Mouse (Mus musculus) stomach, embryonic 14.5 days (tissue): ENCODE data around the gene Olfr115. TPM values are rescaled to one million over a fixed set of nuclear protein-coding genes. Genes with fewer than 3 reads are reported as not detected.

Experiments used
- ATAC-seq: fragments of 200-750 bp; cut with Nextera tagmentation; 2 replicates; pipeline ENCODE4 v1.8.0; 2017; ENCODE audit warnings: low read depth, moderate TSS enrichment; ENCODE audit not compliant: insufficient number of reproducible peaks, insufficient read depth, low FRiP score
- H3K27ac ChIP-seq: fragments of 300-500 bp; sonication (generic); 2 replicates; pipeline ENCODE4 v1.5.1; 2014; ENCODE audit warnings: mild to moderate bottlenecking, low read length, moderate library complexity, mixed read lengths
- H3K27me3 ChIP-seq: fragments of 300-500 bp; sonication (generic); 2 replicates; pipeline ENCODE4 v1.6.1; 2014; ENCODE audit warnings: low read length, control low read depth, mixed read lengths; ENCODE audit not compliant: control insufficient read depth, insufficient read depth
- H3K36me3 ChIP-seq: fragments of 300-500 bp; sonication (generic); 2 replicates; pipeline ENCODE4 v1.6.1; 2014; ENCODE audit warnings: mild to moderate bottlenecking, control low read depth, low read length, moderate library complexity, mixed read lengths; ENCODE audit not compliant: control insufficient read depth, insufficient read depth
- H3K4me1 ChIP-seq: fragments of 300-500 bp; sonication (generic); 2 replicates; pipeline ENCODE4 v1.6.1; 2014; ENCODE audit warnings: low read length, control low read depth, mixed read lengths; ENCODE audit not compliant: control insufficient read depth, insufficient read depth
- H3K4me2 ChIP-seq: fragments of 300-500 bp; sonication (generic); replicated peaks from 2 replicates; pipeline ENCODE4 v1.6.1; 2014; ENCODE audit warnings: low read depth, low read length, control low read depth
- H3K4me3 ChIP-seq: fragments of 300-500 bp; sonication (generic); 2 replicates; pipeline ENCODE4 v1.5.1; 2014; ENCODE audit warnings: low read depth, low read length, control low read depth
- H3K9ac ChIP-seq: fragments of 300-500 bp; sonication (generic); replicated peaks from 2 replicates; pipeline ENCODE4 v1.6.1; 2014; ENCODE audit warnings: low read depth, mild to moderate bottlenecking, control low read depth, low read length, moderate library complexity, mixed read lengths
- H3K9me3 ChIP-seq: fragments of 300-500 bp; sonication (generic); 2 replicates; pipeline ENCODE4 v1.6.1; 2016; ENCODE audit warnings: low read depth, low read length, control low read depth; ENCODE audit not compliant: control insufficient read depth
- WGBS: fragments of 180-500 bp; shearing (Covaris S2); extraction: QIAGEN DNeasy Blood & Tissue Kit; methylation state at CpG from one replicate; pipeline ENCODE4 v1.1.7; 2014; 5-methylcytosine and 5-hydroxymethylcytosine counted together
- polyA plus RNA-seq: library from polyadenylated mRNA; unstranded; fragments of >200 nt; fragmentation: Nextera tagmentation; extraction: Ambion mirVana; gene quantifications from 2 replicates; pipeline ENCODE4 v1.2.1, GENCODE M21; 2014

Olfr115 gene
- not detected in 2 replicates for polyA plus RNA-seq

- no peak within 1 kb of the TSS for H3K9ac ChIP-seq
- H3K4me2 ChIP-seq = no peak within 1 kb of the TSS
- no peaks in the 10 kb centered on the region; the same call in 1 of the 2 replicates for H3K9me3 ChIP-seq
- 74% methylated on average over 2 of the region's 2 CpGs for WGBS
- no peaks in the 10 kb centered on the region for H3K36me3 ChIP-seq
- no peaks in the 10 kb centered on the region for H3K4me1 ChIP-seq
- H3K27me3 ChIP-seq = no peaks in the 10 kb centered on the region
- H3K27ac ChIP-seq = no peak within 1 kb of the TSS
- H3K4me3 ChIP-seq = no peak within 1 kb of the TSS
- no peak for ATAC-seq
Observed at GRCm38 (mm10) chr17:37627009-37627408, at the start of gene Olfr115, which contains the start of gene Olfr116. TSS of gene Olfr115 (minus strand) at chr17:37627109. TSS of gene Olfr116 (minus strand) at chr17:37627199.

GRCm38 (mm10) chr17:37666688-37667087 is 39.8 kb upstream of the Olfr115 start, which contains the start of gene Olfr118:
TSS of gene Olfr118 (plus strand) at chr17:37666988.
- Histone ChIP-seq H3K4me3 (no peak within 1 kb of the TSS), H3K9me3 (no peaks in the 10 kb centered on the region), H3K27ac (no peak within 1 kb of the TSS), H3K36me3 (no peaks in the 10 kb centered on the region), H3K9ac (no peak within 1 kb of the TSS), H3K4me1 (no peaks in the 10 kb centered on the region), H3K27me3 (no peaks in the 10 kb centered on the region), H3K4me2 (no peak within 1 kb of the TSS)
- 57% methylated on average over 2 of the region's 2 CpGs for WGBS
- ATAC-seq = no peak

- Histone ChIP-seq H3K27ac (no peak within 1 kb of the TSS), H3K4me3 (no peak within 1 kb of the TSS), H3K9ac (no peak within 1 kb of the TSS), H3K27me3 (no peaks in the 10 kb centered on the region), H3K9me3 (no peaks in the 10 kb centered on the region), H3K4me1 (no peaks in the 10 kb centered on the region), H3K36me3 (no peaks in the 10 kb centered on the region), H3K4me2 (no peak within 1 kb of the TSS)
- no peak for ATAC-seq
- WGBS = 65% methylated on average over 1 of the region's 1 CpGs
Observed at GRCm38 (mm10) chr17:37663682-37664081, 36.8 kb upstream of the Olfr115 start, which contains the start of gene Olfr117. TSS of gene Olfr117 (minus strand) at chr17:37663782.

GRCm38 (mm10) chr17:37592643-37593042 is 34.3 kb downstream of the Olfr115 start, which contains the start of gene Olfr114:
TSS of gene Olfr114 (minus strand) at chr17:37592743.
- H3K4me3 ChIP-seq = no peak within 1 kb of the TSS
- no peak within 1 kb of the TSS for H3K4me2 ChIP-seq
- H3K9ac ChIP-seq = no peak within 1 kb of the TSS
- H3K27ac ChIP-seq = no peak within 1 kb of the TSS
- no peaks in the 10 kb centered on the region for H3K36me3 ChIP-seq
- no peak for ATAC-seq
- H3K9me3 ChIP-seq = no peaks in the 10 kb centered on the region
- no peaks in the 10 kb centered on the region for H3K4me1 ChIP-seq
- no peaks in the 10 kb centered on the region for H3K27me3 ChIP-seq

- Histone ChIP-seq H3K4me3 (no peak within 1 kb of the TSS), H3K27ac (no peak within 1 kb of the TSS), H3K4me2 (no peak within 1 kb of the TSS), H3K36me3 (no peaks in the 10 kb centered on the region), H3K27me3 (no peaks in the 10 kb centered on the region), H3K4me1 (no peaks in the 10 kb centered on the region), H3K9me3 (no peaks in the 10 kb centered on the region), H3K9ac (no peak within 1 kb of the TSS)
- no peak for ATAC-seq
Observed at GRCm38 (mm10) chr17:37577563-37577962, 49.3 kb downstream of the Olfr115 start, which contains the start of gene Olfr113. TSS of gene Olfr113 (minus strand) at chr17:37577663.

GRCm38 (mm10) chr17:37569351-37569750 is 57.6 kb downstream of the Olfr115 start, which contains the start of gene Olfr112:
TSS of gene Olfr112 (minus strand) at chr17:37569451.
- Histone ChIP-seq H3K27ac (no peak within 1 kb of the TSS), H3K9me3 (no peaks in the 10 kb centered on the region), H3K9ac (no peak within 1 kb of the TSS), H3K36me3 (no peaks in the 10 kb centered on the region), H3K27me3 (no peaks in the 10 kb centered on the region), H3K4me3 (no peak within 1 kb of the TSS), H3K4me1 (no peaks in the 10 kb centered on the region), H3K4me2 (no peak within 1 kb of the TSS)
- ATAC-seq = no peak

Other genes starting within 250 kb of the Olfr115 start
- gene Olfr105-ps, start 248.1 kb downstream of the Olfr115 start, polyA plus RNA-seq = not detected in 2 replicates
- gene Olfr106-ps, start 236.7 kb downstream of the Olfr115 start, polyA plus RNA-seq = not detected in 2 replicates
- gene Olfr107, start 227.9 kb downstream of the Olfr115 start, polyA plus RNA-seq = not detected in 2 replicates
- not detected in 2 replicates for gene Olfr108, start 181.6 kb downstream of the Olfr115 start, polyA plus RNA-seq
- gene Olfr109, start 168.2 kb downstream of the Olfr115 start, polyA plus RNA-seq = not detected in 2 replicates
- gene H2-M2, start 143.6 kb downstream of the Olfr115 start, polyA plus RNA-seq = not detected in 2 replicates
- gene Olfr110, start 134.6 kb downstream of the Olfr115 start, polyA plus RNA-seq = not detected in 2 replicates
- not detected in 2 replicates for gene Olfr111, start 119.1 kb downstream of the Olfr115 start, polyA plus RNA-seq
- gene Olfr112, start 57.7 kb downstream of the Olfr115 start, polyA plus RNA-seq = not detected in 2 replicates
- not detected in 2 replicates for gene Olfr113, start 49.4 kb downstream of the Olfr115 start, polyA plus RNA-seq
- not detected in 2 replicates for gene Olfr114, start 34.4 kb downstream of the Olfr115 start, polyA plus RNA-seq
- gene Olfr116, start 90 bp upstream of the Olfr115 start, polyA plus RNA-seq = not detected in 2 replicates
- not detected in 2 replicates for gene Olfr117, start 36.7 kb upstream of the Olfr115 start, polyA plus RNA-seq
- gene Olfr118, start 39.9 kb upstream of the Olfr115 start, polyA plus RNA-seq = not detected in 2 replicates
- not detected in 2 replicates for gene Olfr119, start 69.5 kb upstream of the Olfr115 start, polyA plus RNA-seq
- not detected in 2 replicates for gene Olfr120, start 94.7 kb upstream of the Olfr115 start, polyA plus RNA-seq
- gene Olfr121, start 121.7 kb upstream of the Olfr115 start, polyA plus RNA-seq = not detected in 2 replicates
- gene Olfr122, start 141.5 kb upstream of the Olfr115 start, polyA plus RNA-seq = not detected in 2 replicates
- not detected in 2 replicates for gene Olfr123, start 166.4 kb upstream of the Olfr115 start, polyA plus RNA-seq
- not detected in 2 replicates for gene Olfr124, start 172.8 kb upstream of the Olfr115 start, polyA plus RNA-seq
- gene Olfr125, start 205.8 kb upstream of the Olfr115 start, polyA plus RNA-seq = not detected in 2 replicates
- gene Olfr126, start 220.4 kb upstream of the Olfr115 start, polyA plus RNA-seq = not detected in 2 replicates